Mouse (Mus musculus): Measurements from ENCODE around the gene Slc5a12. TPM values are rescaled to one million over a fixed set of nuclear protein-coding genes. Genes with fewer than 3 reads are reported as not detected.

Gene Slc5a12
- polyA plus RNA-seq (2015; fragmentation: Nextera tagmentation; extraction: Ambion mirVana): not detected in 2 replicates

DNA sequence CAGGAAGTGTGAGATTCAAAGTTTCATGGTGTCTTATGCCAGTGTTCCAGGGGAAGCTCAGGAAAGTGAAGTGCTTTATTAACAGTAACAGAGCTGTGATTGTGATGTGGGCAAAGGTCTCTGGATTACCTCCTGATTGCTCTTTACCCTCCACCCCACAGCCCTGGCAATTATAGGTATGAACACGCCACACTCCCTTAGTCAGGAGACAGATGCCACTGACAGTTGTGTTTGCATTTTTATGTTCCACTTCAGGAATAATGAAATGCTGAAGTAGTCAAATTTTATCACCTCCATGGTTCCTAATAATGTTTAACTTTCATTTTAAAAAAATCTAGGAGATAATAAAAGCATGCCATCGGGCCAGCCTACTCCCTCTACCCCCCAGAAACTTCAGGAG is at the start of gene Slc5a12:
Slc5a12 (plus strand) TSS at position 367 of the 400 bp plus-strand sequence.
- H3K4me1 ChIP-seq: no peaks in the 10 kb centered on the region
- H3K27me3 ChIP-seq: no peaks in the 10 kb centered on the region
- H3K9ac ChIP-seq: no peak within 1 kb of the TSS
- H3K4me2 ChIP-seq (replicated peaks): no peak within 1 kb of the TSS
- H3K9me3 ChIP-seq (replicated peaks): no peaks in the 10 kb centered on the region
- no peak for ATAC-seq (ENCODE audit: insufficient number of reproducible peaks, low FRiP score, low TSS enrichment, low read depth)
- no peak within 1 kb of the TSS for H3K4me3 ChIP-seq (replicated peaks)
- H3K27ac ChIP-seq (replicated peaks): no peak within 1 kb of the TSS
- H3K36me3 ChIP-seq: no peaks in the 10 kb centered on the region
- WGBS: 73% methylated on average over 2 of the region's 2 CpGs

DNA sequence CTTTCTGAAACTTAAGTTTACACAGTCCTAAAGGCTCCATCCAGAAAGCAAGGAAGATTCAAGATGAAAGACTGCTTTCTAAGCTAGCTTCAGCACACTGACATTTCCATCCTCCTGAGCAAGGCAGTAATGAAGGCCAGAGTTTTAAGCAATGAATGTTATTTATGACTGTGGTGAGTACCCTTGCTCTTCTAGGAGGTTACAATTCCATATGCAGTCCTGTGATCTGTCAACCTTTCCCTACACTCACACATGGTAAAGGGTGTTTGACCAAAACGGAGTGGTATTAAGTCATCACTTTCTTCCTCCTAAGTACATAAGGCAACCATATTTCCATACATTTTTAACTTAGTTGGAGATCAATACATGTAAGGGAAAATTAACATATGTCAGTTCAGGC is 41.0 kb upstream of the Slc5a12 start:
- H3K4me3 ChIP-seq (replicated peaks): no peak overlapping the region
- no peaks in the 10 kb centered on the region for H3K36me3 ChIP-seq
- H3K9ac ChIP-seq: no peak overlapping the region
- no peak overlapping the region for H3K27ac ChIP-seq (replicated peaks)
- no peak overlapping the region for H3K4me2 ChIP-seq (replicated peaks)
- WGBS: 62% methylated on average over 1 of the region's 1 CpGs
- ATAC-seq (ENCODE audit: insufficient number of reproducible peaks, low FRiP score, low TSS enrichment, low read depth): no peak
- no peaks in the 10 kb centered on the region for H3K9me3 ChIP-seq (replicated peaks)
- H3K27me3 ChIP-seq: no peaks in the 10 kb centered on the region
- H3K4me1 ChIP-seq: no peaks in the 10 kb centered on the region

DNA sequence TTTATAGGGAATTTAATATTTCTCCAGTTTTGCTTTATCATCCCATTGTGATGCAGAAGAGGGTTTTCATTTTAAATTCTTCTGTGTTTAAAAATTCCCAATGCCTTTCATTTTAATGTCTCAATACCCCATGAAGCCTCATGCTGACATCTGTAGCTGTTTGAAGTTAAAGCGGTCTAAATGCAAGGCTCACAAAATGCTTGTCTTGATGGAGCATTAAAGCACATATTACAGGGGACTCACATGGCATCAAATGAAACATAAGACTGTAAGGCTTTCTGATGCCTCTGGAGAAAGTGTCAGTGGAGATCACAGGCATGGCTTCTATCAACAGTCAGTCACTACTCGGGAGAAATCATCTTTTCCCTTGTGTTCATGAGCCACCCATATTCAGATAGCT is 34.5 kb upstream of the Slc5a12 start:
- no peak overlapping the region for H3K4me3 ChIP-seq (replicated peaks)
- no peak overlapping the region for H3K9ac ChIP-seq
- WGBS: 39% methylated on average over 2 of the region's 2 CpGs
- H3K27ac ChIP-seq (replicated peaks): no peak overlapping the region
- no peaks in the 10 kb centered on the region for H3K27me3 ChIP-seq
- no peak overlapping the region for H3K4me2 ChIP-seq (replicated peaks)
- no peak for ATAC-seq (ENCODE audit: insufficient number of reproducible peaks, low FRiP score, low TSS enrichment, low read depth)
- H3K36me3 ChIP-seq: no peaks in the 10 kb centered on the region
- no peaks in the 10 kb centered on the region for H3K4me1 ChIP-seq
- no peaks in the 10 kb centered on the region for H3K9me3 ChIP-seq (replicated peaks)

DNA sequence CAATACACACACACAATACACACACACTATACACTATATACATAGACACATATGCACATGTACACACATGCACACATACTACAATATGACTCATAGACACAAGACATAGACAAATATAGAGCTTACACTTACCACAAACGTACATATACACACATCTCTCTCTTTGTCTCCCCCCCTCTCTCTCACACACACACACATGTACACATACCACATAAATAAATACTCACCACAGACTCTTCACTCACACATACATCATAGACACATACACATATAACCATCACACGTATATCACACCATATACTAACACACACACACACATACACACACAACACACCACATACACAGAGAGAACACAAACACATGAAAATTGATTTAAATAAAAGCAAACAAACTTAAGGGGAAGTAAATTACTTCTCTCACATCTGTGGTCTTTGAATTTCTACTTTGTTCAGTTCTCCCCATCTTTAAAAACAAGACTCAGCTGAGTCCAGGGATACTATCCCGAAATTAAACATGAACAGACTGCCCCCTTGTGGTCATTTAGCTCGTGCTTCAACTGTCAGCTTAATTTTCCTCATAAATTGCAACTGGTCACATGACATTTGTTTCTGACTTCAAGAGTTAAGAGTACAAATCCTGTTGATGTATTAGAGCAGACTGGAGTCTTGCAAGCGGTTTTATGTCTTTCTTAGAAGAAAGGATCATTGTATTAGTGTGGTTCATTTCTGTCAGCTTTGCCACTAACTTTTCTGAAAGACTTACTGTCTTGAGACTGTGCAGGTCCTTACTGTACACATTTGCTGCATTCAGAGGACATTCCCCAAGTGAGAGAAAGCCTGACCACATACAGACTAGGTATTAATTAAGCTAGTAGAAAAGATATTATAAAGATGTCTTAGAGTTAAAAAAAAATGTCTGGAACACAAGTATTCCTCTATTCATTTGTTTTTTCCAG is 32.1 kb upstream of the Slc5a12 start:
- Histone ChIP-seq H3K9ac (no peak overlapping the region), H3K4me3 (replicated peaks) (no peak overlapping the region), H3K27ac (replicated peaks) (no peak overlapping the region), H3K36me3 (no peaks in the 10 kb centered on the region), H3K4me1 (no peaks in the 10 kb centered on the region), H3K9me3 (replicated peaks) (no peaks in the 10 kb centered on the region), H3K4me2 (replicated peaks) (no peak overlapping the region), H3K27me3 (no peaks in the 10 kb centered on the region)
- peak; percentile 63; the same call in 1 of the 2 replicates for ATAC-seq (ENCODE audit: insufficient number of reproducible peaks, low FRiP score, low TSS enrichment, low read depth)
- 32% methylated on average over 5 of the region's 5 CpGs for WGBS

DNA sequence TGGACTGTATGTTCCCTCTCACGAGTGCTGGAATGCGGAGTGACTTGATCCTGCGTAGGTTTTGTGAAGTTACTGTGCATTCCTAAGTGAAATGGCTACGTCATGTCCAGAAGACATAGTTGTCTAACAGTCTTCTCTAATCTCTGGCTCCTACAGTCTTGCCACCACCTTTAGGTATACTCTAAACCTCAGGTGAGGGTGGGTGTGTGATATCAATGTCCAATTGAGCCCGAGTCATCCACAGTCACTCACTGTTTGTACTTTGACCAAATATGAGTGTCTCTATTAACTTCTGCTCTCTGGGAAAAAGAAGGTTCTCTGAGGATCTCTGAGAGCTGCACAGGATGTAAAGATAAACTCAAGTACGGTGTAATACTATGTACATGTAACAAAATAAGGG is 10.4 kb upstream of the Slc5a12 start:
- Histone ChIP-seq H3K27me3 (no peaks in the 10 kb centered on the region), H3K9me3 (replicated peaks) (no peaks in the 10 kb centered on the region), H3K4me3 (replicated peaks) (no peak overlapping the region), H3K27ac (replicated peaks) (no peak overlapping the region), H3K36me3 (no peaks in the 10 kb centered on the region), H3K4me1 (no peaks in the 10 kb centered on the region), H3K4me2 (replicated peaks) (no peak overlapping the region), H3K9ac (no peak overlapping the region)
- ATAC-seq (ENCODE audit: insufficient number of reproducible peaks, low FRiP score, low TSS enrichment, low read depth): no peak
- WGBS: 72% methylated on average over 6 of the region's 6 CpGs

DNA sequence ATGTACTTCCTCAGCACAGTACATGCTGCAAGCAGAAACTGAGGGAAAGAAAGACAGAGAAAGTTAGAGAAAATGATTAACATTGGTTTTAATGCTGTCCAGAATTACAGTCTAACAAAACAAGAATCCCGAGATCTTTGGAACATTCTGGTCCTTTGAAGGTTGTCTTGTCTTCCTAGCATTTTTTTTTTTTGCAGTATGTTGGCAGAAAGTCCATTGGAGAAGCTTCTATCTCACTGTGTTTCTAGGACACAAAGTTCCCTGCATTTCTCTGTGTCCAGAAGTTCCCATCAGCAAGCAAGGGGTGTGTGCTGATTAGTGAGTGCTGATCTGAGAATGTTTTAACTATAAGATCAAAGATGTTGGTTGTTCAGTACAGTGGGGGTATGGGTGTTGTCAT is 7.1 kb upstream of the Slc5a12 start:
- no peaks in the 10 kb centered on the region for H3K27me3 ChIP-seq
- no peak overlapping the region for H3K27ac ChIP-seq (replicated peaks)
- H3K4me2 ChIP-seq (replicated peaks): no peak overlapping the region
- no peaks in the 10 kb centered on the region for H3K4me1 ChIP-seq
- no peaks in the 10 kb centered on the region for H3K9me3 ChIP-seq (replicated peaks)
- H3K9ac ChIP-seq: no peak overlapping the region
- no peak for ATAC-seq (ENCODE audit: insufficient number of reproducible peaks, low FRiP score, low TSS enrichment, low read depth)
- H3K4me3 ChIP-seq (replicated peaks): no peak overlapping the region
- 73% methylated on average over 1 of the region's 1 CpGs for WGBS
- no peaks in the 10 kb centered on the region for H3K36me3 ChIP-seq

DNA sequence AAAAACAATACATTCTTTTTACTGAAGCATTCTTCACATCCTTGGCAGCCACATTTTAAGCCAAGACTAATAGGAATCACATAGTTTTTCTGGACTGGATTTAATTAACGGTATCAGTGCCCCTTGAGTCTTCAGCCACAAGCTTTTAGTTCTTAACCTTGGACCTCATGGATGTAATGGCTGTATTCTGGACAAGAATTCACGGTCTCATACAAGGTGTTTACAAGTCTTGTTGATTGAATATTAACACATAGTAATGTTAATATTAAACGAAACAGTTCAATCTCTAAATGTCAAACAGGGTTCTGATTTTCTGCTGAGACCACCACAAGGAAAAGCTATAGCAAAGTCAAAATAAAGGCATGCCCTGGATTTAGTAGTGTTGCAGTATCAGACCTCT is 4.8 kb upstream of the Slc5a12 start:
- Histone ChIP-seq H3K27ac (replicated peaks) (no peak overlapping the region), H3K4me1 (no peaks in the 10 kb centered on the region), H3K27me3 (no peaks in the 10 kb centered on the region), H3K4me2 (replicated peaks) (no peak overlapping the region), H3K9me3 (replicated peaks) (no peaks in the 10 kb centered on the region), H3K36me3 (no peaks in the 10 kb centered on the region), H3K9ac (no peak overlapping the region), H3K4me3 (replicated peaks) (no peak overlapping the region)
- WGBS: 65% methylated on average over 3 of the region's 3 CpGs
- no peak for ATAC-seq (ENCODE audit: insufficient number of reproducible peaks, low FRiP score, low TSS enrichment, low read depth)

DNA sequence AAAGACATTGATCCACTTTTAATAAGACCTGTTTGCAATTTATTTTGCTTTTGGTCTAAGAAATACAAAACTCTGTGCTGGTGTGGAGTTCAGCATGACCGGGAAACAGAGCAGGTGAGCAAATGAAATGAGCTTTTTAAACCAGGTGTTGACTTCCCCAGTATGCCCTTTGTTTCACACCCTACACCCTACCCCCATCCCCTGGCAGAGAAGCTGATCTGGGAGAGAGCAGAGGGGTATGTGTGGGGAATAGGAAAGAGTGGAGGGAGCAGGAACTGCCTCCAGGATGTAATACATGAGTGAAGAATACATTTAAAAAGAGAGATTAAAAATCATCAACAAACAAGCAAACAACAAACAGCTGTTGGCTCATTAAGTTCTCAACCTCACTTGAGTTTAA is 47.3 kb downstream of the Slc5a12 start:
- H3K9ac ChIP-seq: no peak overlapping the region
- H3K27ac ChIP-seq (replicated peaks): no peak overlapping the region
- H3K9me3 ChIP-seq (replicated peaks): no peaks in the 10 kb centered on the region
- H3K27me3 ChIP-seq: no peaks in the 10 kb centered on the region
- no peak overlapping the region for H3K4me2 ChIP-seq (replicated peaks)
- H3K36me3 ChIP-seq: no peaks in the 10 kb centered on the region
- H3K4me1 ChIP-seq: no peaks in the 10 kb centered on the region
- no peak overlapping the region for H3K4me3 ChIP-seq (replicated peaks)
- no peak for ATAC-seq (ENCODE audit: insufficient number of reproducible peaks, low FRiP score, low TSS enrichment, low read depth)
- 58% methylated on average over 1 of the region's 1 CpGs for WGBS

DNA sequence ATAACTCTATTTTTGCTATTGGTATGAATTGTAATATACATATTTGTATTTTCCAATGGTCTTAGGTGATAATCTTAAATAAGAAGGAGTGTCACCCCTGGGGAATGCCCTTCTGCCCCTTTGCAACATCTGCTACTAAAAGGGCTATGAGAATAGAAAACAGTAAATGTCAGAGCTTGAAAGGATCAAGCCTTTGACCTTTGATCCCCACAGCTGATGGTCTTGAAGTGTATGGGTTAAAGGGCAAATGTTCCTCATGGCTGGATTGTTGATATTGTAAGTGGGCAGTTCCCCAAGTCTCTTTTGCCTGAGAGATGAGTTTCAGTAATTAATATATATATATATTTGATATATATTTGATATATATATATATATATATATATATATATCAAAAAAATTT is 47.7 kb downstream of the Slc5a12 start:
- no peak for ATAC-seq (ENCODE audit: insufficient number of reproducible peaks, low FRiP score, low TSS enrichment, low read depth)
- no peaks in the 10 kb centered on the region for H3K4me1 ChIP-seq
- no peak overlapping the region for H3K27ac ChIP-seq (replicated peaks)
- H3K27me3 ChIP-seq: no peaks in the 10 kb centered on the region
- no peaks in the 10 kb centered on the region for H3K36me3 ChIP-seq
- H3K9me3 ChIP-seq (replicated peaks): no peaks in the 10 kb centered on the region
- no peak overlapping the region for H3K4me2 ChIP-seq (replicated peaks)
- H3K4me3 ChIP-seq (replicated peaks): no peak overlapping the region
- no peak overlapping the region for H3K9ac ChIP-seq

DNA sequence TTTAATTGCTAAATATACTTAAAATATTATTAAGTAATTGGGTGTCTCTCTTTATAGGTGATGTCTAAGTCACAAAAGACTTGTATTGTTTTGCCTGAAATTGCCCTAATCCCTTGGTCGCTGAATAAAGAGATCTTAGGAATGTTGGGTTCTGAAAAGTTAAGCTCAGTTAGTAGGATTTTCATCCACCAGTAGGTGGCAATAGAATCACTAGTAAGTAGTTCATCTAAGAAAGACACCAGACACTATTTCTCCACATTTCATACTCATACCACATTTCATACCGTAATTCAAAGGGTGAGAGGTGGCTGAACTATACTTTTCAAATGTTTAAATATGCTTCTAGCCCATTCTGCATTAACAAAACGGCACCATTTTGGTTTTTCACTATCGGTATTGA is 66.2 kb downstream of the Slc5a12 start:
- Histone ChIP-seq H3K9ac (no peak overlapping the region), H3K27me3 (no peaks in the 10 kb centered on the region), H3K4me2 (replicated peaks) (no peak overlapping the region), H3K9me3 (replicated peaks) (no peaks in the 10 kb centered on the region), H3K4me3 (replicated peaks) (no peak overlapping the region), H3K36me3 (no peaks in the 10 kb centered on the region), H3K4me1 (no peaks in the 10 kb centered on the region), H3K27ac (replicated peaks) (no peak overlapping the region)
- WGBS: 38% methylated on average over 4 of the region's 4 CpGs
- no peak for ATAC-seq (ENCODE audit: insufficient number of reproducible peaks, low FRiP score, low TSS enrichment, low read depth)

DNA sequence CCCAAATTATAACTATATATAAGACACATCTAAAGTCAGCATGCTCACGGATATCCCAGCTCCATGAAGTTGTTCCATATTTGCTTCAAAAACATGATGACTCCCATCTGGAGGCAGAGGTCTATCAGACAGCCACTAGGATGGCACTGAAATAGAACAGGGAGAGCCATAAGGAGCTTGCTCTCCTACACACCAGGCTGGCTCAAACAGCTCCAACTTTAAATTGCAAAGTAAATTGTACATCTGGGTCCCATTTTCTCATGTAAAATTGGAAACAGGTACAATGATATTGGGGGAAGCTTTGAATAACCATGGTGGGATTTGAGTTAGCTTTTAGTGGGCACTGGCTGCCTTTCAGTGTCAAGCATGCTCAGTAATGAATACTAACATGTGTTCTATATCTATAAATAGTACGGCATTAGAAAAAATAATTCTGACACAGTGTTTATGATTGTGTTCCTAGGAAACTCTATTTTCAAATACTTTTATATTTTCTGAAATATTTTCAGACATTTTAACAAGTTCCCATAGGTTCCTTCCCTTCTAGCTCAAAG is 74.0 kb downstream of the Slc5a12 start:
- Histone ChIP-seq H3K36me3 (no peaks in the 10 kb centered on the region), H3K27ac (replicated peaks) (no peak overlapping the region), H3K4me1 (no peaks in the 10 kb centered on the region), H3K4me3 (replicated peaks) (no peak overlapping the region), H3K9me3 (replicated peaks) (no peaks in the 10 kb centered on the region), H3K4me2 (replicated peaks) (no peak overlapping the region), H3K9ac (no peak overlapping the region), H3K27me3 (no peaks in the 10 kb centered on the region)
- no peak for ATAC-seq (ENCODE audit: insufficient number of reproducible peaks, low FRiP score, low TSS enrichment, low read depth)
- WGBS: 26% methylated on average over 2 of the region's 2 CpGs
